Mouse (Mus musculus) liver, embryonic 13.5 days (tissue): ENCODE measurements around the gene Etl4. TPM values are rescaled to one million over a fixed set of nuclear protein-coding genes. Genes with fewer than 3 reads are reported as not detected.

Source experiments
- ATAC-seq: fragments of 200-750 bp; cut with Nextera tagmentation; 2 replicates; pipeline ENCODE4 v1.8.0; 2017; ENCODE audit warnings: low read depth, mild to moderate bottlenecking, moderate number of reproducible peaks, moderate library complexity
- DNase-seq: peaks from one replicate; pipeline ENCODE4 v3.0.0; 2022
- H3K27ac ChIP-seq: fragments of 300-500 bp; sonication (generic); 2 replicates; pipeline ENCODE4 v1.5.1; 2015; ENCODE audit warnings: moderate library complexity, mild to moderate bottlenecking, inconsistent platforms
- H3K27me3 ChIP-seq: fragments of 300-500 bp; sonication (generic); 2 replicates; pipeline ENCODE4 v1.6.1; 2015; ENCODE audit warnings: mild to moderate bottlenecking, inconsistent platforms
- H3K36me3 ChIP-seq: fragments of 300-500 bp; sonication (generic); 2 replicates; pipeline ENCODE4 v1.6.1; 2015; ENCODE audit warnings: mild to moderate bottlenecking, inconsistent platforms
- H3K4me1 ChIP-seq: fragments of 300-500 bp; sonication (generic); replicated peaks from 2 replicates; pipeline ENCODE4 v1.6.1; 2015; ENCODE audit warnings: inconsistent platforms
- H3K4me2 ChIP-seq: fragments of 300-500 bp; sonication (generic); 2 replicates; pipeline ENCODE4 v1.6.1; 2015; ENCODE audit warnings: inconsistent platforms, mild to moderate bottlenecking, moderate library complexity
- H3K4me3 ChIP-seq: fragments of 300-500 bp; sonication (generic); replicated peaks from 2 replicates; pipeline ENCODE4 v1.5.1; 2015; ENCODE audit warnings: mild to moderate bottlenecking, inconsistent platforms
- H3K9ac ChIP-seq: fragments of 300-500 bp; sonication (generic); 2 replicates; pipeline ENCODE4 v1.6.1; 2015; ENCODE audit warnings: mild to moderate bottlenecking, inconsistent platforms
- H3K9me3 ChIP-seq: fragments of 300-500 bp; sonication (generic); replicated peaks from 2 replicates; pipeline ENCODE4 v1.6.1; 2016; ENCODE audit warnings: inconsistent platforms
- WGBS: fragments of 180-500 bp; shearing (Covaris S2); methylation state at CpG from one replicate; pipeline ENCODE4 v1.1.7; 2015; ENCODE audit not compliant: insufficient replicate concordance; 5-methylcytosine and 5-hydroxymethylcytosine counted together
- polyA plus RNA-seq: library from polyadenylated mRNA; unstranded; fragments of >200 nt; fragmentation: Nextera tagmentation; extraction: Ambion mirVana; gene quantifications from 2 replicates; pipeline ENCODE4 v1.2.1, GENCODE M21; 2015

Etl4 gene
- polyA plus RNA-seq, 1 experiment from 2014 or later: 2.7 TPM

DNA sequence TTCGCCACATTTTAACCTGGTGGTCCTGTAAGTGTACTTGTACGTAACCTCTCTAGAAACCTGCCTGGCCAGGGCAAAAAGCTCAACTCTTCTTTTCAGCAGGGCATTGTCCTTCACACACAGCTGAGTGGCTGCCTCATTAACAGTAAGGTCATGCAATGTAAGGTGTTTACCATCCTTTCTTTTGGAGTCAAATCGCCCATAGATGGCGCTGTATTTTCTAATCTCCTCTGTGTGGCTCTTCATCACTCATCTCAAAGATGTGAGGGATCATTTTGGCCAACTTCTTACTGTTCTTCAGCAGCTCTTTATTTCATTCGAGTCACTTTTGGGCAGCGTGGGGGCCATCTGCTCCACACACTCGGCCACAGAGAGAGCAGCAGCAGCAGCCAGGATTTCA, 56.9 kb downstream of the Etl4 start:
- WGBS: 39% methylated on average over 7 of the region's 7 CpGs
- Histone ChIP-seq H3K36me3 (no peaks in the 10 kb centered on the region), H3K27me3 (no peaks in the 10 kb centered on the region), H3K9ac (no peak overlapping the region), H3K4me1 (no peaks in the 10 kb centered on the region), H3K9me3 (no peaks in the 10 kb centered on the region), H3K4me2 (no peak overlapping the region), H3K27ac (no peak overlapping the region), H3K4me3 (no peak overlapping the region)
- DNase-seq: no peak
- no peak for ATAC-seq

DNA sequence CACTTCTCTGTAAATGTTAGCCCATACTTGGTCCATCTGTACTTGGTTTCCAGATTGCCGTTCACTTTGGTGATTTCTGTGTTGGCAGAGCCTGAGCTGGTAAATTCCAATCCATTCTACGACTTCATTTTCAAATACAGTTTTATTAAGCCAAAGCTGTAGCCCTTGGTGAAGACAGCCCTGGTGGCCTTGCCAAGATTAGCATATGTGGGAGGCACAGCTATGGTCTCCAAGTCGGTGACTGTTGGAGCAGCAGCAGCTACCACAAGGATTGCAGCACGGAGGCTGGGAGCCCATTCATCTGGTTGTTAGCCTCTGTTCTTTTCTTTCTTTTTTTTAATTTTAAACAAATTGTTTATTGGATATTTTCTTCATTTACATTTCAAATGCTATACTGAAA, 128.1 kb downstream of the Etl4 start:
- Histone ChIP-seq H3K27ac (no peak overlapping the region), H3K4me1 (no peaks in the 10 kb centered on the region), H3K4me2 (no peak overlapping the region), H3K9ac (no peak overlapping the region), H3K9me3 (no peaks in the 10 kb centered on the region), H3K36me3 (no peaks in the 10 kb centered on the region), H3K4me3 (no peak overlapping the region), H3K27me3 (no peaks in the 10 kb centered on the region)
- ATAC-seq (no peak), DNase-seq (no peak)
- WGBS: 65% methylated on average over 4 of the region's 4 CpGs

DNA sequence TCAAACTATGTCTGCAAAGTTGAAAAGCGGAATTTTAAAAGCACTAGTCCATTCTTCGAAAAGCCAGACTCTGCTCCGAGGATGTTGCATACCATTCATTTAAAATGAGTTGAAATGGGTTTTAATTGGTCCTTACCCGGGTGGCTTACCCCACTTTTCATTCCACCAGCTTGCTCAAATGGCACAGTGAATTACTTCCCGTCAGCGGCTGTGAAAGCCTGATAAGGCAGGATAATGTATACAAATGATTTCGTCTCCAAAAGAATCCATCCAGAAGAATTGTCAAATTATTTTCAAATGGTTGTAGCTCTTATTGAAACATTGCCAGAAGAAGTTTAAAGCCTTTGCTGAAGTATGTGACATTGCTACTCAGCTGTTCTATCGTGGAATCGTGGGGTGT, 162.8 kb downstream of the Etl4 start:
- H3K4me1 ChIP-seq: no peaks in the 10 kb centered on the region
- whole genome bisulfite sequencing: 38% methylated on average over 9 of the region's 9 CpGs

DNA sequence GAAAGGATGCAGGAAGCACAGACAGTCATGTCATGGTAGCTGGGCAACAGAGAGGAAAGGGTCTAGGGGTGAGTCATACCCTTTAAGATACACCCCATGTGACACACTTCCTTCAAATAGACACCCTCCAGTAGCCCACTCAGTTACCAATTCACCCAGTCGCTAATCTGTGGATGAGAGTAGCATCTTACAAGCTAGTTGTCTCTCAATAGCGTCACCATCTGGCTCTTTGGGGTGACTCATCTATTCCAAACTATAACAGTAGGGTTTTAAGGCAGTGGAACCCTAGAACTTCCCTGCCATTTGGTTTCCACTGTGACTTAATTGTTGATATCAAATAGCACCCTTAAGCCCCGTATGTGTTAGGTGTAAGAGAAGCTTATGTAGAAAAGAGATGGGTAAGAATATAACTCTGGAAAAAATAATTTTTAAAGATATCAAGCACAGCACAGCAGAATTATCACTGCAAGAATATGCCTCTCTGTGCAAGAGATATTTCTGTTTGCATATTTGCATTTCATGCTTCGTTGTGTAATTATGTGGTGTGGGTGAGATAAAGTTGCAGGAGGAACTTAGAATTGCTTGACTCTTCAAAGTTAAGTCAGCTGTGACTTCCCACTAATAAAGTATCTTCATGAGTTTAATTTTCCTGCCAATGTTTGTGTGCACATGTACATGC, 166.7 kb downstream of the Etl4 start:
- no peaks in the 10 kb centered on the region for H3K27me3 ChIP-seq
- no peak for DNase-seq
- WGBS: 51% methylated on average over 4 of the region's 4 CpGs

More for the DNA sequence above, 162.8 kb downstream of the Etl4 start:
- H3K36me3 ChIP-seq: no peaks in the 10 kb centered on the region
- no peaks in the 10 kb centered on the region for H3K27me3 ChIP-seq
- H3K9me3 ChIP-seq: no peaks in the 10 kb centered on the region
- H3K4me3 ChIP-seq: no peak overlapping the region
- H3K27ac ChIP-seq: no peak overlapping the region
- DNase-seq (no peak), ATAC-seq (no peak)
- no peak overlapping the region for H3K9ac ChIP-seq
- H3K4me2 ChIP-seq: no peak overlapping the region

DNA sequence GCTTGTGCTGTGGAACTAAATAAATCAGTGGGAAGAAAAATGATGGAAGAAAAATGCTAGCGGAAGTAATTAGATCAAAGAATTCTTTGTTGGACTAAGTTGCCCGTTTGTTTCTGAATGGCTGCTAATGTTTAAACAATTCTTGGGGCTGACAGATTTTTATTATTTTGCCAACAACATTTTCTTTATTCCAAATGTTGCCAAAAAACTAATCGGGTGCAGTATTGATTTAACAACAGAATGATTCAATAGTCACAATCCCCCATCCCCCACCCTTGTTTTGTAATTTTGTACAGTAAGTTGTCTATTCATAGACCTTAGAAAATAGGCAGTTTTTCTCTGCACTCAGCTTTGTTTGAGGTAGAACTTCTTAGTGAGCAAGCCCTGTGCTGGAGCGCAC, 175.2 kb downstream of the Etl4 start:
- Histone ChIP-seq H3K4me2 (no peak overlapping the region), H3K9me3 (no peaks in the 10 kb centered on the region), H3K27me3 (no peaks in the 10 kb centered on the region), H3K4me3 (no peak overlapping the region), H3K36me3 (no peaks in the 10 kb centered on the region), H3K4me1 (no peaks in the 10 kb centered on the region), H3K27ac (no peak overlapping the region), H3K9ac (no peak overlapping the region)
- 70% methylated on average over 4 of the region's 4 CpGs for WGBS
- DNase-seq (no peak), ATAC-seq (no peak)

More for the DNA sequence above, 166.7 kb downstream of the Etl4 start:
- no peaks in the 10 kb centered on the region for H3K4me1 ChIP-seq
- H3K9me3 ChIP-seq: no peaks in the 10 kb centered on the region
- H3K4me2 ChIP-seq: no peak overlapping the region
- H3K9ac ChIP-seq: no peak overlapping the region
- H3K4me3 ChIP-seq: no peak overlapping the region
- H3K27ac ChIP-seq: no peak overlapping the region
- no peaks in the 10 kb centered on the region for H3K36me3 ChIP-seq
- no peak for ATAC-seq

DNA sequence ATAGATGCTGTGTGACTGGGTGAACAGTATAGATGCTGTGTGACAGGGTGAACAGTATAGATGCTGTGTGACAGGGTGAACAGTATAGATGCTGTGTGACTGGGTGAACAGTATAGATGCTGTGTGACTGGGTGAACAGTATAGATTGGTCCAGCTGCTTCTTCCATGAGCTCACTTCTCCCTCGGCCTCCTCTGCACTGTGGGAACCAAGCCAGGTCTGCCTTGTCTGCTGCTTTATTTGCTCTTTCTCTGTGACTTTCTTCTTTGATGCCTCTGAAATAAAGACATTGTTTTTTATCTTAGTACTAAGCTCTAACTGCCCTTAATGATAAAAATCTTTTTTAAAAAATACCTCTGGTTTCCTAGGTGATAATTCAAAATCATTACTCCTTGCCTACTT, 195.9 kb downstream of the Etl4 start:
- WGBS: 65% methylated on average over 1 of the region's 1 CpGs
- no peak overlapping the region for H3K4me2 ChIP-seq
- no peaks in the 10 kb centered on the region for H3K36me3 ChIP-seq
- no peaks in the 10 kb centered on the region for H3K9me3 ChIP-seq
- H3K4me3 ChIP-seq: no peak overlapping the region
- no peaks in the 10 kb centered on the region for H3K27me3 ChIP-seq
- H3K4me1 ChIP-seq: no peaks in the 10 kb centered on the region
- H3K9ac ChIP-seq: no peak overlapping the region
- ATAC-seq (no peak), DNase-seq (no peak)
- no peak overlapping the region for H3K27ac ChIP-seq

DNA sequence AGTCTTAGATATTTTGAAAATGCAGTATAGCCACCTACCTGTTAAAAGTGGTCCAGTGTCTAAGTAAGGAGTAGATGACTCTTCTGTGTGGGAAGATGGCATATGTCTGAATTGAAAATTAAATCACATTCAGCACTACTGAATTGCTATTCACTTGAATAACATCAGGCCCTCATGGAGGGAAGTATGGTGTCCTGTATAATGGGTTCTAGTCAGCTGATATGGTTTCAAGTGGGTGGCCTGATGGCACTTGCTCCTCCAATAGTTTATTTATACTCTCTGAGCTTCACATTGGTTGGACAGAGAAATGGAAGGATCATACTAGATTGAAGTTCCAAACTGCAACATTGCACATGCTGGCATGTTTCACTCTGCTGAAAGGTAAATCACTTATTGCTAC, 202.1 kb downstream of the Etl4 start:
- ATAC-seq: no peak
- H3K4me3 ChIP-seq: no peak overlapping the region
- no peaks in the 10 kb centered on the region for H3K27me3 ChIP-seq
- no peak overlapping the region for H3K4me2 ChIP-seq
- DNase-seq: no peak
- H3K9me3 ChIP-seq: no peaks in the 10 kb centered on the region
- no peaks in the 10 kb centered on the region for H3K36me3 ChIP-seq
- H3K9ac ChIP-seq: no peak overlapping the region
- no peaks in the 10 kb centered on the region for H3K4me1 ChIP-seq
- no peak overlapping the region for H3K27ac ChIP-seq

DNA sequence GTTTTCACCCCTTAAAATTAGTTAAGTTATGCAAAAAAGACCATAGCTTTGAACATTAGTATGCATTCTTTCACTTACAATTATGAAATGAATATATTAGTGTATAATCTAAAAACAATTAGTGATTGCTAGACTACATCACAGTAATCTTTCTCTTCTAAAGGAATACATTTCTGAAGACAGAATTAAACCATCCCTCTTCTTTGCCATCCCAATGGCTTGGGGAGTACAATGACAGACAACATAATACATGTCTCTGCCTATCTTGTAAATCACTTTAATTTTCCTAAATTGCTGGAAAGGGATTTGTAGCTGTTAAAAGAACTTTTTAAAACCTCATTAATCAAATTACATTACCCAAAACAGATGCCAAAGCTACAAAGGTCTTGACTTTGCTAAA, 216.3 kb downstream of the Etl4 start:
- H3K9me3 ChIP-seq: no peaks in the 10 kb centered on the region
- H3K4me1 ChIP-seq: no peaks in the 10 kb centered on the region
- H3K27me3 ChIP-seq: no peaks in the 10 kb centered on the region
- H3K4me2 ChIP-seq: no peak overlapping the region
- ATAC-seq (no peak), DNase-seq (no peak)
- no peak overlapping the region for H3K27ac ChIP-seq
- H3K36me3 ChIP-seq: no peaks in the 10 kb centered on the region
- H3K9ac ChIP-seq: no peak overlapping the region
- no peak overlapping the region for H3K4me3 ChIP-seq

DNA sequence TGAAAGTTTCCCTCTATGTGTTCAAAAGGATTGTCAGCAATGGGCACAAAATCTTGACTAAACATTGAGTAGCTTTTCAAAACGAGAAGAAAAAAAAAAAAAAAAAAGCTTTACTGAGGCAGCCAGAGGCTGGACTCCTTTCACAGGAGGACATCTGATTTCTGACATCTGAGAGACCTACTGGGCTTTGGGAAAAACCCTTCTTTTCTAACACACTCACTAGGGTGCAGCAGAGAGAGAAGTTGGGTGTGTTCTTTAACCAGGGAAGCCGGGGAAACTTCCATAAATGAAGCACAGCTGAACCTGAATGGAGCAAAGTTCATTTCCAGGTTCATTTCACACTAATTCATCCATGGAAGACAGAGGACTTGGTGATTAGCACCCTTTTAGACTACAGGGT, 222.2 kb downstream of the Etl4 start:
- Histone ChIP-seq H3K4me3 (no peak overlapping the region), H3K9me3 (no peaks in the 10 kb centered on the region), H3K27ac (no peak overlapping the region), H3K9ac (no peak overlapping the region), H3K4me1 (no peaks in the 10 kb centered on the region), H3K36me3 (no peaks in the 10 kb centered on the region), H3K27me3 (no peaks in the 10 kb centered on the region), H3K4me2 (no peak overlapping the region)
- DNase-seq (no peak), ATAC-seq (no peak)
- 16% methylated on average over 2 of the region's 2 CpGs for WGBS

DNA sequence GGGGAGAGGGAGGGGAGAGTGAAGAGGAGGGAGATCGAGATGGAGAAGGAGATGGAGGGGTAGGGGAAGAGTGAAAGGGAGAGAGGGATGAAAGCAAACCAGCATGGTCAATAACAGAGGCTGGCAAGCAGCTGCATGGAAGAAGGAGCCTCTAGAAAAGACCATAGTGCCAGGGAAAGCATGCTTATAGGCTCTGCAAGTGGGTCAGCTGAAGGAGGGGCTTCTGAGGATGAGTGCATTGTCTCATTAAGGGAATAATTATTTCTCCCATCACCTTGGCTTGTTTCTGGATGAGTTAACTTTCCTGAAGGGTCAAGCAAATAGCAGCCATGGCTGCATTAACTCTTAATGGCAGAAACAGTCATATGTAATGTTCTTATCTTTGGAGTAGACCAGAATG, 228.8 kb downstream of the Etl4 start:
- Histone ChIP-seq H3K4me1 (no peaks in the 10 kb centered on the region), H3K9me3 (no peaks in the 10 kb centered on the region), H3K27me3 (no peaks in the 10 kb centered on the region), H3K9ac (no peak overlapping the region), H3K27ac (no peak overlapping the region), H3K4me2 (no peak overlapping the region), H3K4me3 (no peak overlapping the region), H3K36me3 (no peaks in the 10 kb centered on the region)
- 35% methylated on average over 1 of the region's 1 CpGs for WGBS
- no peak for DNase-seq
- ATAC-seq: no peak

DNA sequence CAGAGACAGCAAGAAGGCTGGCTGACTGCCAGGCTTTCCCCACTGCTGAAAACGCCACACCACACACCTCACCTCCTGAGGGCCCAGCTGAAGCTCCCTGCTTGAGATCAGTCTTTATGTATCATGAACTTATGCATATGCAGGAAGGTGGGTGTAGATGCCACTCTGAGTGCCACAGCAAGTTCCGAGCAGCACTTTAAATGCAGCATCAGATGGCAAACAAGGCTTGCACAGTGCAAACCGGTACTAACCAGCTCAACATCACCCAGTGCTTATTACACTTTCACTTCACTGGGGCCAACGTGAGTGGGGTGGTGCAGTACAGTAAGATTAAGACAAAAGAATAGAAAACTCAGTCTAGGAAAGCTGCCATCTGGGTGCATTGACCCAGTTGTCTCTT, 235.8 kb downstream of the Etl4 start:
- Histone ChIP-seq H3K9ac (no peak overlapping the region), H3K4me1 (no peaks in the 10 kb centered on the region), H3K27ac (no peak overlapping the region), H3K9me3 (no peaks in the 10 kb centered on the region), H3K27me3 (no peaks in the 10 kb centered on the region), H3K36me3 (no peaks in the 10 kb centered on the region), H3K4me3 (no peak overlapping the region), H3K4me2 (no peak overlapping the region)
- no peak for ATAC-seq
- no peak for DNase-seq
- 50% methylated on average over 4 of the region's 4 CpGs for WGBS

DNA sequence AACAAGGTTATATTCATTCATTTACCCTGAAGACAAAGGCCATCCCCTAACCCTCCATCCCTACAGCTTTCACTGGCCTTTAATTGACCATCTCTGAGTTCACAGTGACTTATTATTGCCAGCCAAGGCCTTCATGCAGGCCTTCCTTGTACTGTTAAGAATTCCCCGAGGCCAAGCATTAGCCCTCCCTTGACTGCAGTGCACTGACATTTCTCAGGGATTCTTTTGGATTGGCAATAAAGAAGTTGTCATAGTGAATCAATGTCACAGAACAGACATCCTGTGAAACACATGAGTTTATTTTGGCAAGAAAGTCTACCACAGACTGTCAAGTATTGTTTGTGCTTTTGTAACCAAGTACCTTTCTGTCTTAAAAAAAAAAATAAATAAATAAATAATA, 257.5 kb downstream of the Etl4 start:
- no peak overlapping the region for H3K4me2 ChIP-seq
- no peak for DNase-seq
- 63% methylated on average over 1 of the region's 1 CpGs for WGBS
- no peaks in the 10 kb centered on the region for H3K27me3 ChIP-seq
- H3K27ac ChIP-seq: no peak overlapping the region
- no peaks in the 10 kb centered on the region for H3K36me3 ChIP-seq
- ATAC-seq: no peak
- H3K4me3 ChIP-seq: no peak overlapping the region
- H3K4me1 ChIP-seq: no peaks in the 10 kb centered on the region
- H3K9ac ChIP-seq: no peak overlapping the region
- H3K9me3 ChIP-seq: no peaks in the 10 kb centered on the region
